Mouse (Mus musculus) gastrocnemius, adult 2 months (tissue): Measurements from ENCODE around the gene 1700010B08Rik. TPM values are rescaled to one million over a fixed set of nuclear protein-coding genes. Genes with fewer than 3 reads are reported as not detected.
"Not testable (repeated sequence)": the region's sequence is repeated elsewhere in the genome, so short reads cannot be mapped to it uniquely, and the experiment has no call there.

Source experiments
- DNase-seq: peaks from one replicate; pipeline ENCODE4 v3.0.0; 2022
- H3K27ac ChIP-seq: fragments of 200-600 bp; 2 replicates; pipeline ENCODE4 v1.8.1; 2022; ENCODE audit warnings: mild to moderate bottlenecking
- H3K4me3 ChIP-seq: fragments of 200-600 bp; 2 replicates; pipeline ENCODE4 v1.8.1; 2022; ENCODE audit warnings: mild to moderate bottlenecking, moderate library complexity
- CTCF ChIP-seq: fragments of 200-600 bp; IDR thresholded peaks from 2 replicates; pipeline ENCODE4 v1.8.1; 2022; ENCODE audit warnings: antibody characterized with exemption, mild to moderate bottlenecking, moderate library complexity
- intact Hi-C: fragments of 180-260 bp; cut with DNase I; formaldehyde crosslinking; loops from one replicate; pipeline ENCODE4 v1.15.1; 2025
- total RNA-seq, 2 experiments: library from RNA; stranded (reverse); gene quantifications; 2 replicates each; pipeline ENCODE4 v1.2.3; 2021

The 1700010B08Rik gene
- total RNA-seq, 2 experiments from 2014 or later, result not detected

DNA sequence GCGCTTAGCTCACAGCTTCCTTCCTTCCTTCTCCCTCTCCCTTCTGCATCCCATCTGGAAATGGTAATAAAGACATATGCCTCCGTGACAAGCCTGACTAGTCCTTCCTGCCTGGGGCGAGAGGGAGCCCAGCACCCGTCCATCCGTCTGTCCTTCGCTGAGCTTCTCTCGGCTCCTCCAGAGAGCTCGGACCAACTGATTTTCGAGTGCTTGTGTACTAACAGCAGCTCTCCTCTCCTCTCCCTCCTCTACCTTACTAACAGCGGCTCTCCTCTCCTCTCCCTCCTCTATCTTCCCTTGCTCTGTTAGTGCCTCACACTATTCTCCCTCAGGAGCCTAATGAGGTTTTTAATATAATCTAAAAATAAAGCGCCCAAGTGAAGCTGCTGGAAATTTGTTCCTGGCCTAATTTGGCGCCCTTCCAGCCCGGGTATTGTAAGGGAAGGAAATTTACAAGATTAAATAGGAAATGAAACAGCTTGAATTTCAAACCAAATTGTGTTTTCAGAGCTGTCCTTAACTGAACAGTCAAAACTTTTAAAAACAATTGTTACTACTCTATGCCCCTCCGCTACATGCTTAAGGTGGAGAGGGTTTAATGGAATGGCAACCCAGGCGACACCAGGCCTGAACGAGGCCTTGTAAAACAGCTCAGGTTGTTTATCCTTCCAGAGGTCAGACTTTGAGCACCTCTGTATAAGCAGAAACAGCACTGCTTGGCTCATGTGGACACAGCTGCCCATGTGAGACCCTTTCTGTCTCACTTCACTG is 16.9 kb upstream of the 1700010B08Rik start:
- intact Hi-C loops, result no loop called here
- Histone ChIP-seq H3K4me3 (no peak overlapping the region), H3K27ac (peak overlapping the region; percentile 48)
- no peak for TF ChIP-seq CTCF
- DNase-seq, result no peak

DNA sequence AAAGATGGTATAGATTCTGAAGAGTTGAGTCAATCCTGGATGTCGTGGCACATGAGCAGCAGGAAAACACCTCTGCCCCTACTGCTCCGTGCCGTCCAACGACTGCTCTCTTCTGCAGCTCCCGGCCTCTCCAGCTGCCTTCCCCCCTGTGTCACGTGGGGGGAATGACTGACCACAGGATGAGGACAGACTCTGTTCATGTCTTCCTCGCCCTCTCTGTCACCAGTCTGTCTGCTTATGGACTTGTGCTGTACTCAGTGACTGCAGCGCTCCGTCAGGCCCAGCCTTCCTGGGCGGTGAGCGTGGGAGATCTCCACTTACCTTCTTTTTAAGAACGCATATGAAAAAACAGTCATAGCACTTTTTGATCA is 16.4 kb upstream of the 1700010B08Rik start:
- no peak for TF ChIP-seq CTCF
- intact Hi-C loops, result no loop called here
- no peak for DNase-seq
- H3K4me3 ChIP-seq, result no peak overlapping the region
- peak overlapping the region; percentile 48; the same call in 1 of the 2 replicates for H3K27ac ChIP-seq

DNA sequence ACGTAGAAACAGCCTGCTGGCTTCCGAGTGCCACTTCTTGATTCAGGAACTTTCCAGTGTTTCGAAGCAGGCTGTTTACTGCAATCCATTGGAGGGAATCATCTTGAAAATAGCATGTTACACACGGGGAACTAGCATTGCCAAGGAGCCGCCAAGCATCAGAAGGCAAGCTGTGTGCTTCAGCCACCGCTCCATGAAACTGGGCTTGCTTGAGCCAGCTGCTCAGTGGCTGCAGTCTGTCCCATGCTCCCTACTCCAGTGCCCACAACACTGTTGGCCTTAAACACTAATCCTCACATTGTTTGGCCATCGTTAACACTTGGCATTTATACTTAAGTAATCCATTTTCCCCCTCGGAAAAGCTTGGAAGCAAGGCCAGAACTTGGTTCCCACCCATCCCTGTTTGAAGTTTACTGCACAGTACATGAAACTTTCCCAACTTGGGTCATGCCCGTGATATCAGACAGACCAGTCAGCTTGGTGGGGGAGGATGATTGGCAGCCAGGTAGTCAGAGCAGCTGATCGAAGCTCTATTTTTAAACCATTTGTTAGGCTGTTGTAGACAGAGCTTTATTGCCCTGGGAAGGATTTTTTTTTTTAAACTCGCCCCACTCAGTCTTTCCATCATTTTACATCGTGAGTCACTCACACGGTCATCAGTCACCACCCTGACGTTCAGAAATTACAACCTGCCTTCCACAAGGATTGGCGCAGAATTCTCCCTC is 13.2 kb upstream of the 1700010B08Rik start:
- DNase-seq, result no peak
- Histone ChIP-seq H3K27ac (peak overlapping the region; percentile 35), H3K4me3 (no peak overlapping the region)
- TF ChIP-seq CTCF, result no peak
- intact Hi-C loops, result no loop called here

DNA sequence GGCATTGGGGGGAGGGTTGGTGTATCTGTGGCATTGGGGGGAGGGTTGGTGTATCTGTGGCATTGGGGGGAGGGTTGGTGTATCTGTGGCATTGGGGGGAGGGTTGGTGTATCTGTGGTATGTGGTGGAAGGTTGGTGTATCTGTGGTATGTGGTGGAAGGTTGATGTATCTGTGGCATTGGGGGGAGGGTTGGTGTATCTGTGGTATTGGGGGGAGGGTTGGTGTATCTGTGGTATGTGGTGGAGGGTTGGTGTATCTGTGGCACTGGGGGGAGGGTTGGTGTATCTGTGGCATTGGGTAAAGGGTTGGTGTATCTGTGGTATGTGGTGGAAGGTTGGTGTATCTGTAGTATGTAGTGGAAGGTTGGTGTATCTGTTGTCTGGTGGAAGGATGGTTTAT is 11.6 kb upstream of the 1700010B08Rik start:
- H3K4me3 ChIP-seq, H3K27ac ChIP-seq, DNase-seq, intact Hi-C loops: not testable (repeated sequence)

DNA sequence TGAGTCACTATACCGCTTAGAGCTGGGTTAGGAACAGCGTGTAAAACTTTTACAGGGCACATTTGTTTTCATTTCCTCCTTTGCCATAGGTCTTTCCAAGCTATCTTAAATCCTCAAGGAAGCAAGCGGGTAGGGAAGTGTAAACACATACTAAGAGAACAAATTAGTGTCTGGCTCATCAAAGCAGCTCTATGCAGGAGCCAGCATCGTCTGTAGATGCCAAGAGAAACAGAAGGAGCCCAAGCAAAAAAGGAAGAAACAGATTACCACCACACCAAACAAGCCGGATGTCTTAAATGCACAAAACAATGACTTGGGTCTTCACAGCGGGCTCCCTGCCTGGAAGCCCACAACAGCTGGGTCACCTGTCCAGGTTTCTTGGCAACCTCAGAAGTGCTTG is 9.0 kb upstream of the 1700010B08Rik start:
- Histone ChIP-seq H3K4me3 (no peak overlapping the region), H3K27ac (no peak overlapping the region)
- intact Hi-C loops, result no loop called here
- DNase-seq, result no peak
- TF ChIP-seq CTCF, result no peak

DNA sequence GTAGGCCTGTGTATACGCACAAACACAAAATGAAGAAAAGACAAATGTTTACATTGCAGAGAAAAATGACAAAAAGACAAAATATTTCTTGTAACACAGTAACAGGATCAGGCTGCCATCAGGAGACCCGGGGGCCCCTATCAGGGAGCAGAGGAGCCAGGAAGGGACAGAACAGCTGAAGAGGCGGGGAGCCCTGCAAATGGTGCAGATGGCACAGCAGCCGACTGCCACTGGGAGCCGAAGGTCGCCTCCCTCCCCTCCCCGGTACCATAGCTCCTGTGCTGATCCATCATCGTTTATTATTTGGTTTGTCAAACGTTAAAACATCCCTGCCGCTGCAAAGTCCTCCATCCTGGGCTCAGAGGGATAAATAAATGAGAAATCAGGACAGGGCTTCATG is 6.6 kb upstream of the 1700010B08Rik start:
- TF ChIP-seq CTCF, result no peak
- DNase-seq, result no peak
- intact Hi-C loops, result no loop called here
- H3K27ac ChIP-seq, result no peak overlapping the region
- H3K4me3 ChIP-seq, result no peak overlapping the region

DNA sequence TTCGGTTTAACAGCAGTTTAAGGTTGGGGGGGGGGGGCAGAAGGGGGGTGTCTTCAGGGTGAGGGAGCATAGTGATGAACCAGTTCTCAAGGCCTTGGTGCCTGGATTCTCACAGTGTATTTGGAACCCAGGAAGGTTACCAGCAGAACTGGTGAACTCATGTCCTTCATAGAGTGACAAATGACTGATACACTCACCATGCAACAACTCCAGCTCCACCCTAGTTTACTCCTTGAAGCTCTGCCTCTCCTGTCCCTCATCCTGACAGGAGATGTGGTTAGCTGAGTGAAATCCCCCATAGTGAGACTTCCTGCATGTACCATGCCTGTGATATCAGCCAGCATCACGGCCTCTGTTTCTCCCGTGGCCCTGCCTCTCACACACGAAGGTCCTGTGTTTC is 6.0 kb upstream of the 1700010B08Rik start:
- H3K27ac ChIP-seq, result no peak overlapping the region
- intact Hi-C loops, result no loop called here
- DNase-seq, result no peak
- TF ChIP-seq CTCF, result no peak
- no peak overlapping the region for H3K4me3 ChIP-seq

DNA sequence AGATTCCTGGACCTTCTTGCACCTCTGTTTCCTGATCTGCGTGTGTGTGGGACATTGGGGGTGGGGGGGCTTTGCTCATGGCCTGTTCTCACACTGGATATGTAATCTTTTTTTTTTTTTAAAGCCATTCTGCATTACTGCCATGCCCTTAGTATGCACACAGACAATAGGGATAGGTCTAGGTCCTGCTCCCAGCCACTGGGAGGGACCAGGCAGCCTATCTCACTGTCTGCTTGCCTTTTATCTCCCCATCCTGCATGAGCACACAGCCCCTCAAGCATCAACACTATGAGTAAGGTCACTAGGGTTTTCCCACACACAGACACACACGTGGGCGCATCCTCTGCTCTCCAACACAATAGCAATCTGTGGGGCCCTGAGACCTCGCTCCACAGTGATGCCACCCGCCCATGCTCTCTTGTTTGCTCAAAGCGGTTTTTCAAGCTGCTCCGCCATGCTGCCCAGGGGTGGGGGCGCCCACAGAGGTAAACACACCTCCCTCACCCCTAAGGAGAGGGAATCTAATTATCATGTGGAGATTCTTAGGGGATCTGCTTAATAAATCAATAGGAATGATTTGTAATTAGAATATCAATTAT is 4.5 kb upstream of the 1700010B08Rik start:
- no peak overlapping the region for H3K4me3 ChIP-seq
- no peak for TF ChIP-seq CTCF
- no peak overlapping the region for H3K27ac ChIP-seq
- intact Hi-C loops, result no loop called here
- DNase-seq, result no peak

DNA sequence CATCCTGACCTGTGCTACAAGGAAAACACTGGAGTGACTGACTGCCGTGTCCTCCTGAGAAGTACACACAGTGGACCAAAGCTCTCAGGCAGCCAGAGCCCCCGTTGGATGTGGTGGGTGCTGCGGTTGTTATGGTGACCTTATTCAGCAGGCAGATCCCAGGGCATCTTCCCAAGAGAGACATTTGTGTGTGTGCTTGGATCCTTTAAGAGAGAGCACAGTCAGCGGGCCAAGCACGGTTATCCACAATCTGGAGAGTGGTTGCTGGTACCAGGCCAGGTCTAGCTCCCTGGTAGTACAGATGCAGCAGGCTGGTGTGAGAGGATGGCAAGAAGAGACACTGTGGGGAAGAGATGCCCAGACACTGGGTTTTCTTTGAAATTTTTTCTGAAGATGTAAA is 2.2 kb upstream of the 1700010B08Rik start:
- Histone ChIP-seq H3K27ac (no peak overlapping the region), H3K4me3 (no peak overlapping the region)
- TF ChIP-seq CTCF, result no peak
- no peak for DNase-seq
- intact Hi-C loops, result no loop called here

DNA sequence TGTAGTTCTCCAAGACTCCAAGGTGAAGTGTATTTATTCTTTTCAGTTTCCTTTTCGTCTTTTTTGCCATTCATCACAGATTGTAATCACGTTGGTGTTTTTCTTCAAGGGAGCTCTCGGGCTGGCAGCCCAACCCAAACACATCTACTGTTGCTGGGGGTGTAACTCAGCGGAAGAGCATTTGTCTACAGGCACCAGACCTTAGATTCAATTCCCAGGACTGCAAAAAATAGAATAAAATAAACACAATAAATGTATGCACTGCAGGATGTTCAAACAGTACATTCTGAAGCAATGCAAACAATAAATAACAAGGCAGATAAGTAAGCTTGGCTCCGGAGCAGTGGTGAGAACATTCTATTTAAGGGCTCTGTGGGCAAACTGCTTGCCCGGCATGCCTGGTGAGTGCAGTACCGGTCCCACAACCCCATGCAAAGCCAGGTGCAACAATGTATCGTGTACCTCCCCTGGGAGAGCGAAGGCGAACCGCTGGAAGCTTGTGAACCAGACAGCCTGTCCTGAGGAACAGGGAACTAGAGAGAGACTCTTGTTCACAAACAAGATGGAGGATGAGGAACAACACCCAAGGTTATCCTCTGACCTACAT is 3.1 kb downstream of the 1700010B08Rik start:
- intact Hi-C loops, result no loop called here
- TF ChIP-seq CTCF, result no peak
- Histone ChIP-seq H3K27ac (no peak overlapping the region), H3K4me3 (no peak overlapping the region)
- no peak for DNase-seq

DNA sequence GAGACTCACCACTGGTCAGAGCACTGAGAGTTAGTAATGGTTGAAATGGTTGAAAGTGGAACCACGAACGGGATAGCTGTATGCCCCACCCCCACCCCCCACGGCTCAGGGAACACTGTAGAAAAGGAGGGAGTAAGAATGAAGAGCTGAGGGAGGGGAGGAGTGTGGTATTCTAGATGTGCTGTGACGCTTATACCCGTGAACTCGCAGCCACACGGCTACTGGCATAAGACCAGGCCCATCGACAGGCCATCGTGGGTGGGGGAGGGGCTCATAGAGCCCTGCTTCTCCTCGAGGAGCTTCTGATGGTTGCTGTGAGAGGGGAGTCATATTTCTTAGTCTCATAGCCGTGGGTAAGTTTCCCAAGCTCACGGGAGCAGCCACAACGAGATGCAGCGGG is 5.2 kb downstream of the 1700010B08Rik start:
- no peak overlapping the region for H3K4me3 ChIP-seq
- TF ChIP-seq CTCF, result no peak
- intact Hi-C loops, result no loop called here
- no peak overlapping the region for H3K27ac ChIP-seq
- no peak for DNase-seq

DNA sequence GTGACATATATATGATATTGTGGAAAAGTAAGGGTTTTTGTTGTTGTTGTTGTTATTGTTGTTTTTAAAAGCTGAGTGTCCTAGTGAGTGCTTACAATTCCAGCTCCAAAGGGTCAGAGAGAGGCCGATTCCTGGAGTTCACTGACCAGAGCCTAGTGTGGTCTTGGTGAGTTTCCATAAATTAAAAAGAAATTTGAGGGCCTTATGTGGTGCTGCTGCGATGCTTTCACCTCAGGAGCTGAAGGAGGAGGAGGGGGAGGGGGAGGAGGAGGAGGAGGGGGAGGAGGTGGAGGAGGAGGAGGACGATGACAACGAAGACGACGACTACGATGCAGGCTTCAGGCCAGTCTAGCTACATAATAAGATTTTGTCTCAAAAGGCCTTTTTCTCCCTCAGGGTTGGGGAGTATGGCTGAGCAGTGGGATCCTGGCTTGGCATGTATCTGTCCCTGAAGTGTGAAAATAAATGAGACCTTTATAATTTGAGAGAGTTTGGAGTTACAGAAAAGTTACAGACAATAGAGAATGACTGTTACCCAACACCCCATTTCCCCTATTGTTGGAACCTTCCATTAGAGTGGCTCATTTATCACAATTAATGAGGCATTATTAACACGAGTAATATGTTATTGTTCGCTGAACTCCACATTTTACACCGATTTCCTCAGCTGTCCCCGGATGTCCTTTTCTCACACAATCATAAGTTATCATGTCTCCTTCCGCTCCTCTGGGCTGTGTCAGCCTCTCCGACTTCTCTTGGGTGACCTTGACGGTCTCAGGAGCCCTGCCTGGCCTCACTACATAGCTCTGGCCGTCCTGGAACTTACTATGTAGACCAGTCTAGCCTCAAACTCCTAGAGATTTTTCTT is 6.0 kb downstream of the 1700010B08Rik start:
- TF ChIP-seq CTCF, result no peak

More for the DNA sequence above, 6.0 kb downstream of the 1700010B08Rik start:
- DNase-seq, result no peak
- Histone ChIP-seq H3K4me3 (no peak overlapping the region), H3K27ac (no peak overlapping the region)
- intact Hi-C loops, result no loop called here
